Mouse (Mus musculus) midbrain, embryonic 10.5 days (tissue): ENCODE measurements around the gene Gucy2e. TPM values are rescaled to one million over a fixed set of nuclear protein-coding genes. Genes with fewer than 3 reads are reported as not detected.

ENCODE experiments used
- DNase-seq: peaks from one replicate; pipeline ENCODE4 v3.0.0-alpha.2; 2017; ENCODE audit warnings: low spot score
- H3K27ac ChIP-seq: fragments of 300-500 bp; sonication (generic); replicated peaks from 2 replicates; pipeline ENCODE4 v1.5.1; 2016; ENCODE audit warnings: mild to moderate bottlenecking
- H3K27me3 ChIP-seq: fragments of 300-500 bp; sonication (generic); 2 replicates; pipeline ENCODE4 v1.6.1; 2016; ENCODE audit warnings: low read depth, mild to moderate bottlenecking; ENCODE audit not compliant: poor library complexity, severe bottlenecking
- H3K36me3 ChIP-seq: fragments of 300-500 bp; sonication (generic); 2 replicates; pipeline ENCODE4 v1.6.1; 2016; ENCODE audit warnings: mild to moderate bottlenecking, moderate library complexity
- H3K4me1 ChIP-seq: fragments of 300-500 bp; sonication (generic); 2 replicates; pipeline ENCODE4 v1.6.1; 2016
- H3K4me3 ChIP-seq: fragments of 300-500 bp; sonication (generic); 2 replicates; pipeline ENCODE4 v1.5.1; 2016; ENCODE audit warnings: mild to moderate bottlenecking, moderate library complexity
- H3K9me3 ChIP-seq: fragments of 300-500 bp; sonication (generic); replicated peaks from 2 replicates; pipeline ENCODE4 v1.6.1; 2016; ENCODE audit warnings: mild to moderate bottlenecking
- WGBS: fragments of 180-500 bp; shearing (Covaris S2); methylation state at CpG from one replicate; pipeline ENCODE4 v1.1.7; 2016; 5-methylcytosine and 5-hydroxymethylcytosine counted together
- polyA plus RNA-seq: library from polyadenylated mRNA; unstranded; fragments of >200 nt; fragmentation: Nextera tagmentation; extraction: Ambion mirVana; gene quantifications from 2 replicates; pipeline ENCODE4 v1.2.1, GENCODE M21; 2016

Gucy2e gene
- 0.06 and 0.20 TPM in 2 replicates for polyA plus RNA-seq

DNA sequence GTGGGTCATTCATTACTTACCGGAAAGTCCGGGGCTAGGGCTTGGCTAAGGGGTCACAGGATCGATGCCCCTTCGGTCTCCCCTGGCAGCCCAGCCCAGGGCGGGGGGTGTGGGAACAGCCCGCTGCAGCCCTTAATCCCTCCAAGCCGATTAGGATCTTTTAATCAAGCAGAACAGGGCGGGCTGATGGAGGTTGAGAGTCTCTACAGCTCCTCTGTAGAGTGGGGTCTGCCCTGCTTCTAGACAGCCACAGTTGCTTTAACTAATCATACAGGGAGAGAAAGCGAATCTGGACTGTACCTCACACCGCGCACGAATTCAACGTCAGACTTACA is at the start of gene Gucy2e:
Gene Gucy2e, minus strand, starts transcription at position 111 of the 335 bp plus-strand sequence.
- 12% methylated on average over 13 of the region's 13 CpGs for WGBS
- H3K4me3 ChIP-seq = peak within 1 kb of the TSS; percentile 56
- peak; percentile 60 for DNase-seq
- no peaks in the 10 kb centered on the region for H3K9me3 ChIP-seq
- no peaks in the 10 kb centered on the region for H3K36me3 ChIP-seq
- H3K27ac ChIP-seq = peak within 1 kb of the TSS; percentile 53
- H3K27me3 ChIP-seq = peaks cover 66% of the 10 kb centered on the region
- peaks cover 32% of the 10 kb centered on the region for H3K4me1 ChIP-seq

DNA sequence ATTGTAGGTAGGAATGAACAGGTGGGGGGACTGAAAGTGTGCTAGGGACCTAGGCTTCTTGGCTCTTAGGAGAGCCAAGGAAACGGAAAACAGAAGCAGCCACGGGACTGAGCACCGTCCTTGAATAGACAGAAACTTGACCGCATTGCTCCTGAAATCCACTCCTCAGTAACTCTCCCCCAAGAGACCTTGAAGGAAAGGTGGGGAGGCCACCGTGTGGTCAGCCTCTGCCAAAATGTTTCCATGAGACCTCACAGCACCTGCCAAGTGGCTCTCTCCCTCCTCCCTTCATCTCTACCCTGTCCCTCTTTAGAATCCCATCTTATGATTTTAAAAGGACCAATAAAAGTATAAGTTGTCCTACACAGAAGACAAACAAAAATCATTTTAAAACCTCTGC is 40.4 kb upstream of the Gucy2e start:
- Histone ChIP-seq H3K4me1 (no peaks in the 10 kb centered on the region), H3K4me3 (no peak overlapping the region), H3K27ac (no peak overlapping the region), H3K9me3 (no peaks in the 10 kb centered on the region), H3K27me3 (no peaks in the 10 kb centered on the region), H3K36me3 (no peaks in the 10 kb centered on the region)
- 78% methylated on average over 5 of the region's 5 CpGs for WGBS
- no peak for DNase-seq

DNA sequence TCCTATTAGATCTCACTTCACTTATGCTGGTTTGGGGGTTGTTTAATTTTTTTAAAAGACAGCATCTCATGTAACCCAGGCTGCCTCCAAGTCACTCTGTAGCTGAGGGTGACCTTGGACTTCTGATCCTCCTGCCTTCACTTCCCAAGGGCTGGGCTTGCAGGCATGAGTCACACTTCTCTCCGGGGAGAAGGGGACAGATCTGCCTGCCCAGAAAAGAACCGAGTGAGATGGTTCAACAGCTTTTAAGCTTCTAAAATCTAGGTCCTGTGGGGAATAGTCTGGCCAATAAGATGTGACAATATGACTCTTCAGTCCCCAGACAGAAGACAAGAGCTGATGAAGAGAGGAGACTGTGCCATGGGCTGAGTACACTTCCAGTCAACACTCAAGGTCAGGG is 39.2 kb upstream of the Gucy2e start:
- H3K36me3 ChIP-seq = no peaks in the 10 kb centered on the region
- no peak overlapping the region for H3K4me3 ChIP-seq
- H3K9me3 ChIP-seq = no peaks in the 10 kb centered on the region
- 77% methylated on average over 2 of the region's 2 CpGs for WGBS
- H3K4me1 ChIP-seq = peaks cover 6% of the 10 kb centered on the region
- no peak for DNase-seq
- no peaks in the 10 kb centered on the region for H3K27me3 ChIP-seq
- H3K27ac ChIP-seq = no peak overlapping the region

DNA sequence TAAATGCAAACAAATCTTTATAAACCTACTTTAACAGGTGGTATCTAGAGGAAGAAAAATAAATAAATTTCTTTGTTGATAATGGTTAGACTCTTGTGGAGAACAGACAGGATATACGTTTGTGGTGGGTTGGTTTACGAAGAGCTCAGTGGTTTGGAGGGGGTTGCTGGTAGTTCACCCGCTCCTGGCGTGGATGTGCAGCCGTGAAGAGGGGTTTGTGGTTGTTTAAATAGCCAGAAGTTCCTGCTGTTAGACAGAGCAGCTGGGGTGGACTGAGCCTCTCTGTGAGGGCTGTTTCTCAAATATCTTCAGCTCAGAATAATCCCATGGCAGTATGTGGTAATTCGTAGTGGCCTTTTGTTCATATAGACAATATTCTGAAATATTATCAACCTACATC is 38.8 kb upstream of the Gucy2e start:
- peaks cover 9% of the 10 kb centered on the region for H3K4me1 ChIP-seq
- WGBS = 84% methylated on average over 6 of the region's 6 CpGs
- H3K27ac ChIP-seq = no peak overlapping the region
- no peak overlapping the region for H3K4me3 ChIP-seq
- no peak for DNase-seq
- H3K27me3 ChIP-seq = 0 out of 2 replicates have a peak, but pooled peaks cover 2% of the 10 kb centered on the region
- H3K36me3 ChIP-seq = no peaks in the 10 kb centered on the region
- no peaks in the 10 kb centered on the region for H3K9me3 ChIP-seq

DNA sequence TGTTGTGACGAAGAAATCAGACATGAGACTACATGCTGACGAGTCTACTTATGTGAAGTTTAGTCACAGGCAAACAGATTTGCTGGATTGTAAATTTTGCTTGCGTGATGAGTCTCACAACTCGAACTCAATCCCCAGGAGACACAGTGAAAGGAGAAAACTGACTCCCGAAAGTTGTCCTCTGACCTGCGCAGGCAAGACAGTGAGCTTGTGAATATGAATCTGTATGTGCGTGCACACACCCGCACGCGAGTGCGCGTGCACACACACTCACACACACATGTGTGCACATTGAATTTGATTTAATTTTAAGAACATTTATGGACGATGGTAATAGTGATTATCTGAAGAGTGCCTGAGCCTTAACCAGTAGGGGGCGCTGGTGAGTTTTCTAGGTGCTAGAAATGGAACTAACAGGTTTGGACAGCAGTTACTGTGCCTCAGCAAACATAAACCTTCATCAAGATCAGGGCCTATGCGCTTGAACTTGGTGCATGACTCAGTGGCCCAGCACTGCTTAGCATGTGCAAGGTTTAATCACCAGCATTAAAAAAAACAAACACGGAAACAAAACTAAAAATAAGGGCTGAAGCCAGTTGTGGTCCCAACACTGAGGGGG is 35.4 kb upstream of the Gucy2e start:
- no peaks in the 10 kb centered on the region for H3K9me3 ChIP-seq
- no peaks in the 10 kb centered on the region for H3K36me3 ChIP-seq
- 40% methylated on average over 16 of the region's 16 CpGs for WGBS
- DNase-seq = peak; percentile 78
- H3K4me3 ChIP-seq = no peak overlapping the region
- H3K27ac ChIP-seq = no peak overlapping the region
- peaks cover 28% of the 10 kb centered on the region for H3K27me3 ChIP-seq
- peaks cover 17% of the 10 kb centered on the region for H3K4me1 ChIP-seq

DNA sequence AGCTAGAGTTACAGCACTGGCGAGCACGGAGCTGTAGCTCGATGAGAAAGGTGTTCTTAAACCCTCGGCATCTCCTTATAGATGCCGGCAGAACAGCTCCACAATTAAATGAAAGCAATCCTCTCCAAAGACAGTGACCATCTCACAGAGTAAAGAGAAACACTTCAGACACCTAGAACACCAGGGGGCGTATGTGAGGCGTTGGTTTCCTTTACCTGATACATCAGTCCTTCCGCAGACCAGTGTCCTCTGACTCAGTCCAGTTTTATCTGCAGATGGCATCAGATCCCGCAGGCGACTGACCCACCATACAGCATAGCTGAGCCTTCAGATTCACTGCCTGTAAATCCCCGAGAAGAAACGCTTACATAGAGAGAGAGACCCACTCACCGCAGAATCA is 32.7 kb upstream of the Gucy2e start:
- Histone ChIP-seq H3K9me3 (no peaks in the 10 kb centered on the region), H3K4me1 (peaks cover 24% of the 10 kb centered on the region), H3K36me3 (no peaks in the 10 kb centered on the region), H3K27me3 (peaks cover 28% of the 10 kb centered on the region), H3K4me3 (no peak overlapping the region), H3K27ac (no peak overlapping the region)
- DNase-seq = peak; percentile 71
- 21% methylated on average over 13 of the region's 13 CpGs for WGBS

DNA sequence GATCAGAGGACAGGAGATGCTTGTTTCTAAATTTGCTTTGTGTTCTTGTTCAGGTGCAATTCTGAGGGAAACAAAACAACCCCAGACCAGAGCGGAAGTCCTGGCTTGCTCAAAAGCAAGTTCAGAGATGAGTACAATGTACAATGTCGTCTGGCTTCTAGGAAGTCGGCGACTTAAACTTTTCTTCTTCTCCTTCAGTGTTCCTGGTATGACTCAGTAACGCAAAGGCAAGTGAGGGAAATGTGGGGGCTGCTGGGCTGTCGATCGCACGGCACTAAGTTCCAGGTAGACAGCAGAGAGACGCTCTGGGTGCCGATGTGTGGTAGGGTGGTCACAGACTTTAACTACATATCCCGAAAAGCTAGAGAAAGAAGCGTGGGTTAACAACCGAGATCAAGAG is 31.3 kb upstream of the Gucy2e start:
- no peaks in the 10 kb centered on the region for H3K36me3 ChIP-seq
- no peaks in the 10 kb centered on the region for H3K9me3 ChIP-seq
- peaks cover 28% of the 10 kb centered on the region for H3K27me3 ChIP-seq
- peaks cover 24% of the 10 kb centered on the region for H3K4me1 ChIP-seq
- no peak overlapping the region for H3K27ac ChIP-seq
- 89% methylated on average over 13 of the region's 13 CpGs for WGBS
- no peak overlapping the region for H3K4me3 ChIP-seq
- no peak for DNase-seq

DNA sequence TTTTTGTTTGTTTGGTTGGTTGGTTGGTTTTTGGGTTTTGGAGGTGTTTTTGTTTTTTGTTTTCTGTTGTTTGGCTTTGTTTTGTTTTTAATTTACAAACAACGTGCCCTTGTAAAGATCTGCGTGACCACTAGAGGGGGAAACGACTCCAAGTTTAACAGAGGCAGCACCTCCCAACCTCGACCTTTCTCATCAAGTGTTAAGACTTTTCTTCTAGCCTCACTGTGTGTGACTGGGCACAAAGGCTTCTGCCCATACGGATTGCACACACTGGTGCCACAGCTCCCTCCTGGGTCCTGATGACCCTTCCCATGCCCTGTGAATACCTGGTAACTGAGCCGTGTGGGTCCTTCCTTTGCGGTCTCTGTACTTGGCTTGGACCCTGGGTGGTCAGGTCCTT is 30.5 kb upstream of the Gucy2e start:
- Histone ChIP-seq H3K4me3 (no peak overlapping the region), H3K27ac (no peak overlapping the region), H3K36me3 (no peaks in the 10 kb centered on the region), H3K4me1 (peaks cover 24% of the 10 kb centered on the region), H3K9me3 (no peaks in the 10 kb centered on the region), H3K27me3 (peaks cover 28% of the 10 kb centered on the region)
- no peak for DNase-seq
- 34% methylated on average over 7 of the region's 7 CpGs for WGBS

DNA sequence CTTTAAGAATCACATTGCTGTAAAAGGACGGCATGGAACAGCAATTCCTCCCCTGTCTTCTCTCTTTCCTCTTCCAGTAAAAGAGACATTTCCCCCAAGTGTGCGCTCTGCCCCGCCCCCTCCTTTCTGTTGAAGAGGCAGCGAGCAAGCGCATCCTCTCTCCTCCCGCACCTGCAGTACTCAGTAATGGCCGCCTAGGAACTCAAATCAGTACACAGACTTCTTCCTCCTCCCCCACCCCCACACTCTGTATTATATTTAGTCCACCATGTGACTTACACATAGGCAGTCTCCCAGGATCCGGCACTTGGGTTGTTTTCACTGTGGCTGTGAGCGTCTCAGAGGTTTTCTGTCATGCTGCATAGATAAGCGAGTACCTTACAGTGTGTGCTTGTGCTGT is 29.4 kb upstream of the Gucy2e start:
- Histone ChIP-seq H3K36me3 (no peaks in the 10 kb centered on the region), H3K27me3 (peaks cover 28% of the 10 kb centered on the region), H3K4me3 (no peak overlapping the region; the same call in 1 of the 2 replicates), H3K27ac (no peak overlapping the region), H3K4me1 (peaks cover 20% of the 10 kb centered on the region), H3K9me3 (no peaks in the 10 kb centered on the region)
- no peak for DNase-seq
- WGBS = 25% methylated on average over 10 of the region's 10 CpGs

DNA sequence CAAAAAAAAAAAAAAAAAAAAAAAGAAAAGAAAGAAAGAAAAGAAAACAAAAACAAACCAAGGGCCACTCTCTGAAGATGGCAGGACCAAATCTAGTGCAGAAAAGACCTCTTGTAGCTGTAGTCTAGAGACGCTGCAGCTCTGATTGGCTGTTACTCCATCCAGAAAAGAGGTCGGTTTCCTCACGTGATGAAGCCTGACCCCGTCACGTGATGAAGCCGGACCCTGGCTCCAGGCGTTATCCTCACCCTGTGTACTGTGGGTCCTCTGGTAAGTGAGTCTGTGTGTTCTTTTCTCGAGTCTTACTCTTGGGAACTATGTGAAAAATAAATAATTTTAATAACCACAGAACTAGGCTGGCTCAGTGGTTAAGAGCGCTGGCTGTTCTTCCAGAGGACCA is 28.6 kb upstream of the Gucy2e start:
- Histone ChIP-seq H3K27me3 (peaks cover 23% of the 10 kb centered on the region), H3K27ac (no peak overlapping the region), H3K36me3 (no peaks in the 10 kb centered on the region), H3K4me3 (no peak overlapping the region), H3K9me3 (no peaks in the 10 kb centered on the region), H3K4me1 (peaks cover 15% of the 10 kb centered on the region)
- WGBS = 77% methylated on average over 9 of the region's 9 CpGs
- DNase-seq = no peak

DNA sequence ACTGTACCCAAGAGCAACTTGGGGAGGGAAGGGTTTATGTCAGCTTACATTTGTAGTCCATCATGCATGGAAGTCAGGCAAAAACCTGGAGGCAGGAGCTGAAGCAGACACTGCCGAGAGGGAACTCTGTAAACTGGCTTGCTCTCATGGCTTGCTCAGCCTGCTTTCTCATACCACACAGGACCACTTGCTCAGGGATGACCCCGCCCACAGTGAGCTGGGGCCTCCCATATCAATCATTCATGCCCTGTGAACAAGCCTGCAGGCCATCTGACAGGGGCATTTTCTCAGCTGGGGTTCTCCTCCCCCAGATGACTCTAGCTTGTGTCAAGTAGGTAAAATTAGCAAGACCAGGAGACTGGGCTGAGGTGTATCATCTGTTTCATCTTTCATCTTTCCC is 27.4 kb upstream of the Gucy2e start:
- peaks cover 15% of the 10 kb centered on the region for H3K27me3 ChIP-seq
- H3K9me3 ChIP-seq = no peaks in the 10 kb centered on the region
- no peak overlapping the region for H3K4me3 ChIP-seq
- no peaks in the 10 kb centered on the region for H3K36me3 ChIP-seq
- no peak for DNase-seq
- 69% methylated on average over 2 of the region's 2 CpGs for WGBS
- H3K4me1 ChIP-seq = peaks cover 13% of the 10 kb centered on the region
- H3K27ac ChIP-seq = no peak overlapping the region

DNA sequence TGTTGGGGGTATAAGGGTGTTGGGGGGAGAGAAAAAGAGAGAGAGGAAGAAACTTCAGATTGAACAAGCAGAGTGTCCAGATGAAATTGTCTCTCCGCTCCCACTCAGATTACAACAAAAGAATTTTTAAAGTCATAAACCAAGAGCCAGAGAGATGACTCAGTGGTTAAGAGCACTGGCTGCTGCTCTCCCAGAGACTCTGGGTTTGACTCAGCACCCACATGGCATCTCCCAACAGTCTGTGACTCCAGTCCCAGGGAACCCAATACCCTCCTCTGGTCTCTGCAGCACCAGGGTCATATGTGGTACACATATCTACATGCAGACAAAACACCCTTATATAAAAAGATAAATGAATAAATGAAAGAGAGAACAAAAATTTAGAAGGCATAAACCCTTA is 23.3 kb upstream of the Gucy2e start:
- Histone ChIP-seq H3K4me3 (no peak overlapping the region), H3K27ac (no peak overlapping the region), H3K36me3 (no peaks in the 10 kb centered on the region), H3K4me1 (0 out of 2 replicates have a peak, but pooled peaks cover 4% of the 10 kb centered on the region), H3K27me3 (no peaks in the 10 kb centered on the region), H3K9me3 (no peaks in the 10 kb centered on the region)
- no peak for DNase-seq
- 100% methylated on average over 1 of the region's 1 CpGs for WGBS

DNA sequence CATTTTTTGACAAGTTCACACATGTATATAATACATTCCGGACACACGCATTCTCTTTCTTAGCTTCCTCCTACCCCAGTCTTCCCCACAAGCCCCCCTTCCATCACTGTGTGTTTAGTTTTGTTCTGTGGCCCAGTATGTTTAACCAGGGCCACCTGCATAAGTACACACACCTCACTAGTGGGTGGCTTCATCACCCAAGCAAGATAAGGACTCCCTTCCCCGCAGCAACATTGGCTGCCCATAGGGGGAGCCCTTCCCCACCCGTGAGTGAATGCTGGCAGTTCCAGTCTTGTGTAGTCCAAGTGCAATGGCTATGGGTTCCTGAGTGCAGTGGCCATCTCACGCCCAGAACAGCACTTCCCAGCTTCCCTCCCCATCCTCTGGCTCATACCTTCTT is 21.5 kb upstream of the Gucy2e start:
- Histone ChIP-seq H3K9me3 (no peaks in the 10 kb centered on the region), H3K36me3 (no peaks in the 10 kb centered on the region), H3K4me1 (peaks cover 9% of the 10 kb centered on the region), H3K27ac (no peak overlapping the region), H3K4me3 (no peak overlapping the region), H3K27me3 (no peaks in the 10 kb centered on the region)
- WGBS = 55% methylated on average over 5 of the region's 5 CpGs
- peak; percentile 47 for DNase-seq

DNA sequence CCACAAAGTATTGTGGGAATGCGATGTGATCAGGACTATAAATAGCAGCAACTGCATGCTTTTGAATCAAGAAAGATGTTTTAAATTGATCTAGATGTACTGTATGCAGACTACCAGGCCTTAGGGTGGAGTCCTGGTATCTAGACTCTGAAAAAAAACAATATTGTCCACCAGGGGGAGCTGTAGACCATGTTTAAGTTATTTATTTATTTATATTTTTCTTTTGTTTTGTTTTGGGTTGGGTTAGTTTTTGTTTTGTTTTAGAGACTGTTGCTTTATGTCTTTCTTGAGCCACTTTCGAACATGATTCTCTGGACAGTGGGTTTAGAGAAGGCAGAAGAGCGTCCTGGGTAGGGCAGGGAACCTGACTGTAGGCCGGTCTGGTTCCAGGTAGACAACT is 21.0 kb upstream of the Gucy2e start:
- Histone ChIP-seq H3K36me3 (no peaks in the 10 kb centered on the region), H3K4me1 (peaks cover 13% of the 10 kb centered on the region), H3K27me3 (no peaks in the 10 kb centered on the region), H3K4me3 (no peak overlapping the region), H3K9me3 (no peaks in the 10 kb centered on the region), H3K27ac (no peak overlapping the region)
- no peak for DNase-seq
- 52% methylated on average over 4 of the region's 4 CpGs for WGBS
